Mouse (Mus musculus) MEL (cell line): ENCODE data around the gene Tbc1d2b. TPM values are rescaled to one million over a fixed set of nuclear protein-coding genes. Genes with fewer than 3 reads are reported as not detected.
A peak's percentile ranks its signal among the peaks of the same experiment; 100 is the strongest.

ENCODE experiments used
- DNase-seq: peaks from one replicate; pipeline ENCODE4 v3.0.0; 2011; ENCODE audit warnings: low read depth, low spot score
- H3K27ac ChIP-seq: 2 replicates; pipeline ENCODE4 v1.5.1; 2012; ENCODE audit warnings: low read depth, mild to moderate bottlenecking, control low read depth, low read length, moderate library complexity; ENCODE audit not compliant: control insufficient read depth
- H3K27me3 ChIP-seq, 2 experiments: fragments of 150-350 bp in 1 of 2; sonication (generic) in 1 of 2; 2 replicates each; pipeline ENCODE4 v1.6.1; 2012; ENCODE audit warnings: low read length in 2 of 2, mild to moderate bottlenecking in 2 of 2, improper control_type of control experiment in 1 of 2, moderate library complexity in 1 of 2; ENCODE audit not compliant: insufficient read depth in 2 of 2, control insufficient read depth in 1 of 2
- H3K36me3 ChIP-seq, 2 experiments: 2 replicates each; pipeline ENCODE4 v1.6.1; 2012 to 2014; ENCODE audit warnings: low read length in 2 of 2, improper control_type of control experiment in 1 of 2, inconsistent platforms in 1 of 2, mild to moderate bottlenecking in 1 of 2; ENCODE audit not compliant: insufficient read depth in 2 of 2, control insufficient read depth in 1 of 2
- H3K4me1 ChIP-seq, 2 experiments: fragments of 150-350 bp in 1 of 2; sonication (generic) in 1 of 2; 2 replicates each; pipeline ENCODE4 v1.6.1; 2012; ENCODE audit warnings: low read length in 2 of 2, improper control_type of control experiment in 1 of 2, mild to moderate bottlenecking in 1 of 2; ENCODE audit not compliant: insufficient read depth in 2 of 2, control insufficient read depth in 1 of 2
- H3K4me3 ChIP-seq, 2 experiments: fragments of 150-350 bp in 1 of 2; sonication (generic) in 1 of 2; 2 replicates each; pipeline ENCODE4 v1.5.1; 2012; ENCODE audit warnings: low read depth in 2 of 2, low read length in 2 of 2, mild to moderate bottlenecking in 2 of 2, moderate library complexity in 2 of 2, control low read depth in 1 of 2, improper control_type of control experiment in 1 of 2; ENCODE audit not compliant: control insufficient read depth in 1 of 2, insufficient read depth in 1 of 2
- H3K79me2 ChIP-seq: 2 replicates; pipeline ENCODE4 v1.6.1; 2012; ENCODE audit warnings: mild to moderate bottlenecking, low read length, moderate library complexity; ENCODE audit not compliant: control insufficient read depth, poor library complexity, insufficient read depth
- H3K9ac ChIP-seq: 2 replicates; pipeline ENCODE4 v1.6.1; 2012; ENCODE audit warnings: low read depth, mild to moderate bottlenecking, control low read depth, low read length, moderate library complexity; ENCODE audit not compliant: control insufficient read depth, poor library complexity, severe bottlenecking
- H3K9me3 ChIP-seq: fragments of 150-350 bp; sonication (generic); replicated peaks from 2 replicates; pipeline ENCODE4 v1.6.1; 2012; ENCODE audit warnings: mild to moderate bottlenecking, low read length, improper control_type of control experiment, moderate library complexity; ENCODE audit not compliant: insufficient read depth
- BHLHE40 ChIP-seq: IDR thresholded peaks from 2 replicates; pipeline ENCODE4 v1.6.1; 2012; ENCODE audit warnings: low read depth, mild to moderate bottlenecking, inconsistent platforms, low read length, improper control_type of control experiment, borderline replicate concordance
- GATA1 ChIP-seq: IDR thresholded peaks from 2 replicates; pipeline ENCODE4 v1.6.1; 2011; ENCODE audit warnings: low read depth, low read length, improper control_type of control experiment
- MAFK ChIP-seq: IDR thresholded peaks from 2 replicates; pipeline ENCODE4 v1.6.1; 2011; ENCODE audit warnings: low read depth, mild to moderate bottlenecking, low read length, improper control_type of control experiment, borderline replicate concordance
- MAZ ChIP-seq: IDR thresholded peaks from 2 replicates; pipeline ENCODE4 v1.6.1; 2012; ENCODE audit warnings: low read depth, mild to moderate bottlenecking, inconsistent platforms, low read length, improper control_type of control experiment
- MXI1 ChIP-seq: IDR thresholded peaks from 2 replicates; pipeline ENCODE4 v1.6.1; 2011; ENCODE audit warnings: mild to moderate bottlenecking, low read depth, low read length, improper control_type of control experiment
- MYC ChIP-seq: IDR thresholded peaks from 2 replicates; pipeline ENCODE4 v1.6.1; 2011; ENCODE audit warnings: low read depth, mild to moderate bottlenecking, low read length, improper control_type of control experiment, moderate library complexity
- NRF1 ChIP-seq: IDR thresholded peaks from 2 replicates; pipeline ENCODE4 v1.6.1; 2014; ENCODE audit warnings: low read depth, mild to moderate bottlenecking, inconsistent platforms, low read length, improper control_type of control experiment, moderate library complexity; ENCODE audit not compliant: poor library complexity, insufficient read depth, severe bottlenecking
- POLR2AphosphoS5 ChIP-seq: IDR thresholded peaks from 2 replicates; pipeline ENCODE4 v1.6.1; 2012; ENCODE audit warnings: low read depth, borderline replicate concordance, mild to moderate bottlenecking, inconsistent platforms, low read length, moderate library complexity, mixed read lengths
- RAD21 ChIP-seq: IDR thresholded peaks from 2 replicates; pipeline ENCODE4 v1.6.1; 2011; ENCODE audit warnings: mild to moderate bottlenecking, low read depth, low read length, improper control_type of control experiment
- TAL1 ChIP-seq: IDR thresholded peaks from 2 replicates; pipeline ENCODE4 v1.6.1; 2012; ENCODE audit warnings: mild to moderate bottlenecking, inconsistent platforms, low read length, moderate library complexity, mixed read lengths
- TBP ChIP-seq: IDR thresholded peaks from 2 replicates; pipeline ENCODE4 v1.8.0; 2011; ENCODE audit warnings: low read depth, low read length, improper control_type of control experiment
- UBTF ChIP-seq: IDR thresholded peaks from 2 replicates; pipeline ENCODE4 v1.6.1; 2012; ENCODE audit warnings: low read depth, mild to moderate bottlenecking, inconsistent platforms, low read length, improper control_type of control experiment, moderate library complexity, borderline replicate concordance; ENCODE audit not compliant: insufficient read depth
- ZC3H11A ChIP-seq: IDR thresholded peaks from 2 replicates; pipeline ENCODE4 v1.6.1; 2012; ENCODE audit warnings: low read depth, mild to moderate bottlenecking, inconsistent platforms, low read length, improper control_type of control experiment
- ZMIZ1 ChIP-seq: IDR thresholded peaks from 2 replicates; pipeline ENCODE4 v1.6.1; 2012; ENCODE audit warnings: low read depth, mild to moderate bottlenecking, inconsistent platforms, low read length, improper control_type of control experiment, moderate library complexity
- polyA plus RNA-seq, 2 experiments: library from polyadenylated mRNA; stranded (reverse) in 1 of 2; unstranded in 1 of 2; fragments of >175 nt in 1 of 2; fragments of >200 nt in 1 of 2; gene quantifications; 2 replicates each; pipeline versions ENCODE4 v1.2.1 to v1.2.4; 2012; ENCODE audit warnings: low replicate concordance in 2 of 2, low read depth in 1 of 2; ENCODE audit not compliant: insufficient read length in 2 of 2, insufficient read depth in 1 of 2, missing spikeins in 1 of 2
- total RNA-seq: library from RNA; depleted of rRNA; stranded (reverse); fragments of 300-350 nt; gene quantifications from 2 replicates; pipeline ENCODE4 v1.2.3, GENCODE M21; 2012

Tbc1d2b gene
- total and polyA plus RNA-seq, 3 experiments, result 7.1 to 12.6 TPM; not detected in 1

GRCm38 (mm10) chr9:90217501-90217900 lies 53.1 kb downstream of the Tbc1d2b start:
- TF ChIP-seq RAD21 (no peak), TBP (no peak)
- peaks cover 0 to 8% of the 10 kb centered on the region in 2 experiments; a peak in 2 of 4 replicates for H3K36me3 ChIP-seq
- no peak overlapping the region for H3K27ac ChIP-seq
- no peaks in the 10 kb centered on the region for H3K9me3 ChIP-seq
- no peak for DNase-seq
- H3K9ac ChIP-seq, result no peak overlapping the region
- no peaks in the 10 kb centered on the region for H3K27me3 ChIP-seq
- H3K79me2 ChIP-seq, result no peaks in the 10 kb centered on the region
- H3K4me1 ChIP-seq, result no peaks in the 10 kb centered on the region
- no peak overlapping the region for H3K4me3 ChIP-seq

- H3K9ac ChIP-seq, result no peak overlapping the region
- H3K79me2 ChIP-seq, result no peaks in the 10 kb centered on the region
- no peaks in the 10 kb centered on the region for H3K9me3 ChIP-seq
- H3K4me1 ChIP-seq, result no peaks in the 10 kb centered on the region
- no peak overlapping the region for H3K27ac ChIP-seq
- DNase-seq, result no peak
- TF ChIP-seq MAFK, result 0 out of 2 replicates have a peak, but pooled peaks have one; percentile 24
- TF ChIP-seq MXI1, result no peak
- no peaks in the 10 kb centered on the region for H3K27me3 ChIP-seq
- H3K36me3 ChIP-seq, result peaks cover 0 to 8% of the 10 kb centered on the region in 2 experiments; a peak in 2 of 4 replicates
- no peak overlapping the region for H3K4me3 ChIP-seq
These were observed 54.2 kb downstream of the Tbc1d2b start for GRCm38 (mm10) chr9:90216259-90217001.

- TF ChIP-seq POLR2AphosphoS5 (no peak), BHLHE40 (no peak), GATA1 (no peak), TBP (no peak), MXI1 (no peak), TAL1 (no peak), ZMIZ1 (no peak), MYC (no peak), NRF1 (no peak), UBTF (no peak), RAD21 (no peak), ZC3H11A (no peak), MAZ (no peak)
- no peaks in the 10 kb centered on the region for H3K79me2 ChIP-seq
- no peaks in the 10 kb centered on the region for H3K4me1 ChIP-seq
These were observed 57.5 kb downstream of the Tbc1d2b start for GRCm38 (mm10) chr9:90213127-90213526.

More at GRCm38 (mm10) chr9:90213127-90213526, 57.5 kb downstream of the Tbc1d2b start:
- no peak for DNase-seq
- H3K27ac ChIP-seq, result no peak overlapping the region
- H3K4me3 ChIP-seq, result no peak overlapping the region
- H3K9ac ChIP-seq, result no peak overlapping the region
- no peaks in the 10 kb centered on the region for H3K9me3 ChIP-seq
- H3K27me3 ChIP-seq, result no peaks in the 10 kb centered on the region
- peaks cover 0 to 8% of the 10 kb centered on the region in 2 experiments; a peak in 2 of 4 replicates for H3K36me3 ChIP-seq
